Mouse (Mus musculus) retina, embryonic 14.5 days (tissue): ENCODE results near the gene Kcnh7.
"Not testable (repeated sequence)": the region's sequence is repeated elsewhere in the genome, so short reads cannot be mapped to it uniquely, and the experiment has no call there.

Experiments used
- DNase-seq: peaks from one replicate; pipeline ENCODE4 v3.0.0-alpha.2; 2015; ENCODE audit warnings: low spot score

Kcnh7 gene

GRCm38 (mm10) chr2:62717270-62717669, 466.8 kb downstream of the Kcnh7 start:
- DNase-seq = no peak

DNA sequence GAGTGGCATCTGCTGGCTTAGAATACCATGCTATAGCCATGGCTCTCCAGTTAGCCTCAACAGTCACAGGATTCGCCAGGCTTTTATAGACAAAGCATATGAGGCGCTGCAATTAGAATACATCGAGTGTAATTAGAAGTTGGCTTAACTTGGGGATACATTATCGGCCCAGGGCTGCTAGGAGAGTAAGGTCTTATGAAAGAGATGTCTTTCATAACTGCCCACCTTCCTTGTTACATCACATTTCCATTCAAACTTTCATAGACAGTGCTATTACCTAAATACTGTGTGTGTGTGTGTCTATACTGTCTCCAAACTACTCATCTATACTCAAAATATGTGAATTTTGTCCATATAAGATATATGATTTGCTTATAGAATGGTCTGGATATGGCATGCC, 468.8 kb downstream of the Kcnh7 start:
- DNase-seq = no peak

DNA sequence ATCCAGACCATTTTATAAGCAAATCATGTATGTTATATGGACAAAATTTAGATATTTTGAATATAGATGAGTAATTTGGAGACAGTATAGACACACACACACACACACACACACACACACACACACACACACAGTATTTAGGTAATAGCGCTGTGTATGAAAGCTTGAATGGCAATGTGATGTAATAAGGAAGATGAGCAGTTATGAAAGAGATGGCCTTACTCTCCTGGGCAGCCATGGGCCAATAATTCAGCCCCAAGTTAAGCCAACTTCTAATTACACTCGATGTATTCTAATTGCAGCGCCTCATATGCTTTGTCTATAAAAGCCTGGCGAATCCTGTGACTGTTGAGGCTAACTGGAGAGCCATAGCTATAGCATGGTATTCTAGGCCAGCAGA, 469.7 kb downstream of the Kcnh7 start:
- DNase-seq = not testable (repeated sequence)

- no peak for DNase-seq
Observed at GRCm38 (mm10) chr2:62709633-62710032, 474.5 kb downstream of the Kcnh7 start.

- DNase-seq = no peak
Observed at GRCm38 (mm10) chr2:62706313-62706712, 477.8 kb downstream of the Kcnh7 start.

GRCm38 (mm10) chr2:62685934-62686333, 498.2 kb downstream of the Kcnh7 start:
- no peak for DNase-seq

- DNase-seq = no peak
Observed at GRCm38 (mm10) chr2:62684989-62685595, 499.0 kb downstream of the Kcnh7 start.

DNA sequence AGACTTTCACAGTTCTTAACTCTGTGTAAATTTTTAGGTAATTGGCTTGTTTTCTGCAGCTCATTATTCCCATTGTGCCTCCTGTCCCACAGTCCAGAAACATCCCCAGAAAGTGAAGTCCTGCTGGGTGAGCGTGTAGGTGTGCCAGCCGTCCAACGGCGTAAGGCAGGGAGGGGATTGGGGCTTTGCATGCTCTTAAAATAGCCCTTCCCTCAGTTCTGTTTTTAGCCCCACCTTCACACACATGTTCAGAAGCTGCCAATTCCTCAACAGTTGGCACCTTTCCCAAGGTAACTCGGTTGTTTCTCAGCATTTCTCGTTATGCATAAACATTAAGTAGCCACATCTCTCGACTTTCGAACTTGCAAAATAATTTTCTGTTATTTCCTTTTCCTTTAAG, 502.4 kb downstream of the Kcnh7 start:
- no peak for DNase-seq

DNA sequence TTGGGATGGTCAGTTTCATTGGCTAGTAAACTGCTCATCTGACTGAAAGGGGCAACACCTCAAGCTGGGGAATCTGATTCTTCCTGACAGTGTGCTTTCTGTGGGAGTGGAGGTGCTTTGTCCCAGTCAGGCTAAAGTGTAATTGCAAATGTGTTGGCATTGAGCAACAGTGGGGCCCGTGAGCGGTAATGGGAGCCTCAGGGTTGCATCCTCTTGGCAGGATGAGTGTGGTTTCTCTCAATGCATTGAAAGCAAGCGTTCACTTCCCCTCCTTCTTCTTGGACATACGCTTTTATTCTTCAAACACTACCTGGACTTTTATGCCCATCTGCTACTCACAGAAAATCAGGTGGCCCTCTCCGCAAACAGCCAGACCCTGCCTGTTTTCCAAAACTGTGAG, 511.3 kb downstream of the Kcnh7 start:
- DNase-seq = no peak

- no peak for DNase-seq
Observed at GRCm38 (mm10) chr2:62670767-62671166, 513.3 kb downstream of the Kcnh7 start.

- DNase-seq = no peak
Observed at GRCm38 (mm10) chr2:62670301-62670700, 513.8 kb downstream of the Kcnh7 start.

DNA sequence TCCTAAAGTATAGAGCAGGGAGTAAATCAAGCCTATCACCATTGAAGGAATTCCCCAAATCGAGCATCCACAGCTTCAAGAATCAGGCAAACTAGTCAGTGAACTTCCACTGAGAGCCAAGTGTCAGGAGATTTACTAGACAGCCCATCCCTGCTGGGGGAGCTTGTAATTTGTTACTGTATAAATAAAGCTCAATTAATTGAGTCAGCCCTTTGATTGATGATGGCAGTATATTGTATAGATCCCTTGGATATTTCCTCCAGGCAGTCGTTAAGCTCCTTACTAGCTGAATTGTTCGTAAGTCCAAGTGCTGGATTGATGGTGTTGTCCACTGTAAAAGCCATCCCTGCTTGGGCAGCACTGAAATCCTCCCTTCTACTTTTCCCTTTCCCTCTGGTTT, 514.2 kb downstream of the Kcnh7 start:
- no peak for DNase-seq

DNA sequence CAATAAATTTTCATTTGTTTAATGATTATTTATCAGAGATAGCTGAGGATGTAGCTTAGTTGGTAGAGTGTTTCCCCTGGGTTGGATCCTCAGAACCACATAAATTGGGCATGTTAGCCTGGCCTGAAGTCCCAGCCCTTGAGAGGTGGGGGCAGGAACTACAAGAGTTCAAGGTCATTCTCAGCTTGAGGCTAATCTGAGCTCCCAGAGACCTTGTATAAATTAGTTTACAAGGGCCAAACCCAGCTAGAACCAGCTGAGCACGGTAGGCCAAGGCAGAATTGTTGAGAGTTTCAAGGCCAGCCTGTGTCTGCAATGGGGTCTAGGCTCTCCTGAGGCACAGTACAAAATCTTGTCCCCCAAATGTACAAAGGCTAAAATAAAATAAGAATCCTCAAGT, 518.6 kb downstream of the Kcnh7 start:
- no peak for DNase-seq

GRCm38 (mm10) chr2:62664839-62665238, 519.2 kb downstream of the Kcnh7 start:
- DNase-seq = peak; percentile 17

DNA sequence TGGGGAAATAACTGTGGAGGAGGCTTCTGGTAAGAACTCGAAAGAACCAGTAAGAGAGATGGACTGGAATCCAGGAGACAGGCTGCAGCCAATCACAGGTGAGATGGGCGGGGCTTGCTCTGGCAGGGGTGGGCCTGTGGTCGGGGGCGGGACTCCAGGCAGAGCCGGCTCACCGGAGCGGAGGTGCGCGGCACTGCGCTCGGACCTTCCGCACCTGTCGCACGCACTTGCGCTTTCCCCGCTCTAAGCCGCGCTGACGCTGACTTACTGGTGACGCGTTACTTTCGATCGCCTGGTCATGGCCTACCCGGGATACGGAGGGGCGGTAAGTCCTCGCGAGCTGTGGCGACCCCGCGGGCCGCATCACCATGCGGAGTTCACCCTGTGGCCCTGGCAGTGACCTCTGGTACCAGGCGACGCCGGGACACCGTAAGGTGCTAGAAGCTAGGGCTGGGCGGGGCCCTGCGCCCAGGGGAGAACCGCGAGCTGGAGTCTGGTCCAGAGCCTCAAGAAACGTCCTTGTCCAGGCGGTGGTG, 519.9 kb downstream of the Kcnh7 start, which contains the start of gene Gca:
Gene Gca, plus strand, starts transcription at position 151 of the 536 bp plus-strand sequence.
- peak; percentile 82 for DNase-seq

DNA sequence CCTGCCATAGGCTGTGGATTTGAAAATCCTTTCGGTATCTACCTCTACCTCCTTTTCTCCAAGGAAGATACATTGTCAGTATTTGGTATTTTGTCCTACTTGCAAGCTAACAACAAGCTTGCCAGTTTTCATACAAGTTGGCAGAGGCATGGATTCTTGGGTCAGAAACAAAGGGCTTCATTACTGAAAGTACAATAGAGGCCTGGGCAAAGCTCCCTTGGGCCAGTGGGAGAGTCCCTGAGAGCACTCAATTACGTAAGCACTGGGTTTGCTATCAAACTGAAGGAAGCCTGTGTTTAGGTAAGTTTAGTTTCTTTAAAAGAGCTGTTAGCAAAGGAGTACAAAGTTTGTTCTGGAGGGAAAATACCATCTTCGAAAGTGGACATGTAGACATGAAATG, 521.5 kb downstream of the Kcnh7 start:
- no peak for DNase-seq

GRCm38 (mm10) chr2:62660565-62660964, 523.5 kb downstream of the Kcnh7 start:
- DNase-seq = no peak

GRCm38 (mm10) chr2:62656072-62656471, 528.0 kb downstream of the Kcnh7 start:
- DNase-seq = no peak

- DNase-seq = peak; percentile 81
Observed at GRCm38 (mm10) chr2:62654519-62655338, 529.4 kb downstream of the Kcnh7 start.

GRCm38 (mm10) chr2:62652466-62652865, 531.6 kb downstream of the Kcnh7 start:
- no peak for DNase-seq

- DNase-seq = no peak
Observed at GRCm38 (mm10) chr2:62651890-62652289, 532.2 kb downstream of the Kcnh7 start.

DNA sequence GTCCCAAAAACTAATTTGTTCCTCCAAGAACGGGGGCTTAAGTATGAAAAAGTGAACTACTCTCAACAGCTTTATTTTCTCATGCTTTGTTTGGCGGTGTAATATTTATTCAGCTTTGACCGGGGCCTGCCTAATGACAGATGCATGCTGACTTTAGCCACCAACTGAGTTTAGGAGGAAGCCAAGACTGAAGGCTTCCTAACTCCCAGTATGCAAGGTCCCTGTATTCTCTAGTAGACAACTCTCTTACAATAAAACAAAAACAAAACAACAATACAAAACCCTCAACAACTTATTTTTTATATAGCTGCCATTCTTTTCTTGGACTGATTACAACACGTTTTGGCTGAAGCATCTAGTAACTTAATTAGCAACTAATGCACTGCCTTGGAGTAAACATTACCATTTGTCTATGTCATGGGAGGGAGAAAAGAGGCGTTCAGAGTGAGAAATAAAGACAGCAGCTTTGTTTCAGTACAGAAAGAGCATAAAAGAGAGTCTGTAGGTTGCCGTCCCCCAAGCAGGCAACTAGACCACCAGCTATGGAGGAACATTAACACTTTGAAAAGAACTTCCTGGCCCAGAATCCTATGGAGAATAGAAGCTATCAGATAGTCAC, 537.3 kb downstream of the Kcnh7 start:
- no peak for DNase-seq
